Mouse (Mus musculus) kidney, postnatal 36 days (tissue): Measurements from ENCODE around the gene Gpr137c.

ENCODE experiments used
- DNase-seq, 2 experiments: peaks; one replicate each; pipeline ENCODE4 v3.0.0; 2021 to 2022; ENCODE audit warnings: mixed read lengths in 2 of 2

Gene Gpr137c

GRCm38 (mm10) chr14:45219281-45220089 is at the start of gene Gpr137c:
Gene Gpr137c (plus strand): TSS chr14:45219717.
- DNase-seq: peak; percentile 99 to 100

GRCm38 (mm10) chr14:45172260-45172659 is 47.3 kb upstream of the Gpr137c start:
- DNase-seq: no peak

- peak in 1 of 2 experiments; percentile 12 for DNase-seq
These were observed 44.3 kb upstream of the Gpr137c start for GRCm38 (mm10) chr14:45175012-45175740.

- no peak for DNase-seq
These were observed 40.3 kb upstream of the Gpr137c start for GRCm38 (mm10) chr14:45179186-45179585.

GRCm38 (mm10) chr14:45179606-45180005 is 39.9 kb upstream of the Gpr137c start:
- DNase-seq: no peak

GRCm38 (mm10) chr14:45181611-45182010 is 37.9 kb upstream of the Gpr137c start:
- DNase-seq: no peak

- no peak for DNase-seq
These were observed 28.5 kb upstream of the Gpr137c start for GRCm38 (mm10) chr14:45190999-45191398.

- no peak for DNase-seq
These were observed 18.9 kb upstream of the Gpr137c start for GRCm38 (mm10) chr14:45200607-45201006.

- DNase-seq: no peak
These were observed 8.8 kb upstream of the Gpr137c start for GRCm38 (mm10) chr14:45210683-45211082.

GRCm38 (mm10) chr14:45211431-45211830 is 8.1 kb upstream of the Gpr137c start:
- DNase-seq: no peak

GRCm38 (mm10) chr14:45216711-45217340 is 2.7 kb upstream of the Gpr137c start:
- DNase-seq: no peak

- no peak for DNase-seq
These were observed 1.8 kb upstream of the Gpr137c start for GRCm38 (mm10) chr14:45217693-45218092.

- DNase-seq: peak; percentile 80 to 90
These were observed 806 bp downstream of the Gpr137c start, which contains the start of gene Txndc16 for GRCm38 (mm10) chr14:45220090-45220956. Gene Txndc16 (minus strand): TSS chr14:45220328.

- no peak for DNase-seq
These were observed 1.6 kb downstream of the Gpr137c start for GRCm38 (mm10) chr14:45220957-45221630.

- DNase-seq: no peak
These were observed 19.5 kb downstream of the Gpr137c start for GRCm38 (mm10) chr14:45239042-45239441.

GRCm38 (mm10) chr14:45241613-45242012 is 22.1 kb downstream of the Gpr137c start:
- DNase-seq: peak in 1 of 2 experiments; percentile 15

- no peak for DNase-seq
These were observed 32.1 kb downstream of the Gpr137c start for GRCm38 (mm10) chr14:45251548-45252076.

- DNase-seq: no peak
These were observed 44.5 kb downstream of the Gpr137c start for GRCm38 (mm10) chr14:45263831-45264592.

GRCm38 (mm10) chr14:45275816-45276215 is 56.3 kb downstream of the Gpr137c start:
- no peak for DNase-seq

GRCm38 (mm10) chr14:45282066-45282465 is 62.5 kb downstream of the Gpr137c start:
- DNase-seq: no peak

- no peak for DNase-seq
These were observed 72.1 kb downstream of the Gpr137c start for GRCm38 (mm10) chr14:45291608-45292007.
